Mouse (Mus musculus): ENCODE measurements around the gene Slc43a2. TPM values are rescaled to one million over a fixed set of nuclear protein-coding genes. Genes with fewer than 3 reads are reported as not detected.
A peak's percentile ranks its signal among the peaks of the same experiment; 100 is the strongest.

Gene Slc43a2
- polyA plus RNA-seq, 1 experiment from 2014 or later = 16.6 TPM

GRCm38 (mm10) chr11:75574378-75575123, 43.1 kb downstream of the Slc43a2 start:
- DNase-seq (ENCODE audit: low spot score) (no peak), ATAC-seq (replicated peaks; ENCODE audit: low FRiP score, low read depth) (no peak)
- H3K9ac ChIP-seq (ENCODE audit: low read depth, low read length) = no peak overlapping the region
- H3K4me2 ChIP-seq (ENCODE audit: low read length) = no peak overlapping the region
- no peak for TF ChIP-seq CTCF (IDR thresholded peaks at IDR 0.05; ENCODE audit: low read depth)
- H3K27ac ChIP-seq = no peak overlapping the region
- WGBS = 84% methylated on average over 5 of the region's 5 CpGs
- no peak overlapping the region for H3K4me3 ChIP-seq (replicated peaks; ENCODE audit: low read depth, low read length)
- H3K36me3 ChIP-seq (ENCODE audit: insufficient read depth, low read length) = no peaks in the 10 kb centered on the region
- H3K4me1 ChIP-seq (replicated peaks; ENCODE audit: insufficient read depth, low read length) = peaks cover 7% of the 10 kb centered on the region
- H3K27me3 ChIP-seq (ENCODE audit: insufficient read depth, low read length) = no peaks in the 10 kb centered on the region
- H3K9me3 ChIP-seq (replicated peaks; ENCODE audit: low read length) = no peaks in the 10 kb centered on the region

DNA sequence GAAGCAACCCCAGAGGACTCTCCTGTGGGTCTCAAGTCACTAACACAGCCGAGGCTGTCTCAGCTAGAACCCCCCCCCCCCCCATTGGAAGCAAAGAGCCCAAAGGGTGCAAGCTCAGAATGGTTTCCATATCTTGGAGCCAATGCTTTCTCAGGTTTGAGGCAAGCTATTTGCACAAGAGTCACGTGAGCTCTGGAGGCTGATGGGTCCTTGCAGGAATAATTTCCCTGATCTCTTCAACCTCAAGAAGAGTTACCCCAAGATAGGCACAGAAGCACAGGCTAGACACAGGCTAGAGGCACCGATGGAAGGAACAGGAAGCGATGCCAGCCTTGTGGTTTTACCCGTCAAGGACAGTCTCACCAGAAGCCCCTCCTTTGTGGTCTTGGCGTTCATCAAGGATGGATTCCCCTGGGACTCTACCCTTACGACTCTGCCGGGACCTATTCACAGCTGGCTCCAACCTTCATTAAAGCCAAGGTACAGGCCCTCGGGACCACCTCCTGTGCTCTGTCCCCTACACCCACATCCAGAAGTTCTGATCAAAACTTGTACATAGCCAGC, 44.1 kb downstream of the Slc43a2 start:
- Histone ChIP-seq H3K9me3 (replicated peaks; ENCODE audit: low read length) (no peaks in the 10 kb centered on the region), H3K27me3 (ENCODE audit: insufficient read depth, low read length) (no peaks in the 10 kb centered on the region), H3K27ac (no peak overlapping the region), H3K4me3 (replicated peaks; ENCODE audit: low read depth, low read length) (no peak overlapping the region), H3K4me1 (replicated peaks; ENCODE audit: insufficient read depth, low read length) (peaks cover 7% of the 10 kb centered on the region), H3K36me3 (ENCODE audit: insufficient read depth, low read length) (no peaks in the 10 kb centered on the region), H3K9ac (ENCODE audit: low read depth, low read length) (no peak overlapping the region), H3K4me2 (ENCODE audit: low read length) (no peak overlapping the region)
- WGBS = 66% methylated on average over 9 of the region's 9 CpGs
- no peak for TF ChIP-seq CTCF (IDR thresholded peaks at IDR 0.05; ENCODE audit: low read depth)
- no peak for DNase-seq (ENCODE audit: low spot score)
- ATAC-seq (replicated peaks; ENCODE audit: low FRiP score, low read depth) = no peak

DNA sequence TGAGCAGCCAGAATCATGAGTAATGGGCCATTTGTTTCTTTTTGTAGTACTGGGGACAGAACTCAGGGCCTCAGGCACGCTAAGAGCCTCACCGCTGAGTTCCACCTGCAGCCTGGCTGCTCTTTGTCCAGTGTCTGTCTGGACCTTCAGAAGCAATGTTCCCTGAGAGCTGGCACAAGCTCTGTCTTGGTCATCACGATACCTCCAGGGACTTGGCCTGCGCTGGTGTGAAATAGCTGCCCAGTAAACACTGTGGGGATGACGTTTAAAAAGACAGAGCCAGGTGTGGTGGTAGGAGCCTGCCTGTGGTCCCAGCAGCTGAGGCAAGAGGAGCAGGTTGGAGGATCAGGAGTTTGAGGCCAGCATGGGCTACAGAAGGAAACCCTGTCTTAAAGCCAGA, 47.1 kb downstream of the Slc43a2 start:
- H3K4me1 ChIP-seq (replicated peaks; ENCODE audit: insufficient read depth, low read length) = no peaks in the 10 kb centered on the region
- no peak overlapping the region for H3K9ac ChIP-seq (ENCODE audit: low read depth, low read length)
- no peaks in the 10 kb centered on the region for H3K36me3 ChIP-seq (ENCODE audit: insufficient read depth, low read length)
- no peak overlapping the region for H3K4me2 ChIP-seq (ENCODE audit: low read length)
- H3K27me3 ChIP-seq (ENCODE audit: insufficient read depth, low read length) = no peaks in the 10 kb centered on the region
- no peak for TF ChIP-seq CTCF (IDR thresholded peaks at IDR 0.05; ENCODE audit: low read depth)
- H3K4me3 ChIP-seq (replicated peaks; ENCODE audit: low read depth, low read length) = no peak overlapping the region
- ATAC-seq (replicated peaks; ENCODE audit: low FRiP score, low read depth) = no peak; the same call in 1 of the 2 replicates
- DNase-seq (ENCODE audit: low spot score) = no peak
- 70% methylated on average over 5 of the region's 5 CpGs for WGBS
- no peak overlapping the region for H3K27ac ChIP-seq
- H3K9me3 ChIP-seq (replicated peaks; ENCODE audit: low read length) = no peaks in the 10 kb centered on the region

DNA sequence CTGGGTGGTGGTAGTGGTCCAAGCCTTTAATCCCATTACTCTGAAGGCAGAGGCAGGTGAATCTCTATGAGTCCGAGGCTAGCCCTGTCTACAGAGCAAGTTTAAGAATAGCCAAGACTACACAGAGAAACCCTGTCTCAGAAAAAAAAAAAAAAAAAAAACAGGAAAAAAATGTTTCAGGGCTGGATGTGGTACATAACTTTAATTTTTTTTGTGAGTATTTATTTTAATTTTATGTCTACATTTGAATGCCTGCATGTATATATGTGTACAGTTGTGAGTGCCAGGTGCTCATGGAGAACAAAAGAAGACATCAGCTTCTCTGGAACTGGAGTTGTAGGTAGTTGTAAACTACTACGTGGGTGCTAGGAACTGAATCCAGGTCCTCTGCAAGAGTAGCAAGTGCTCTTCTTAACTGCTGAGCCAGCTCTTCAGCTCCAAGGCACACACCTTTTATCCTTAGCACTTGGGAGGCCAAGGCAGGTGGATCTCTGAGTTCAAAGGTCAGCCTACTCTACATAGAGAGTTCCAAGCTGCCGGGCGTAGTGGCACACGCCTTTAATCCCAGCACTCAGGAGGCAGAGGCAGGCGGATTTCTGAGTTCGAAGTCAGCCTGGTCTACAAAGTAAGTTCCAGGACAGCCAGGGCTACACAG, 50.1 kb downstream of the Slc43a2 start:
- WGBS = 94% methylated on average over 7 of the region's 7 CpGs
- H3K36me3 ChIP-seq (ENCODE audit: insufficient read depth, low read length) = no peaks in the 10 kb centered on the region
- no peak overlapping the region for H3K9ac ChIP-seq (ENCODE audit: low read depth, low read length)
- no peak for TF ChIP-seq CTCF (IDR thresholded peaks at IDR 0.05; ENCODE audit: low read depth)
- no peaks in the 10 kb centered on the region for H3K9me3 ChIP-seq (replicated peaks; ENCODE audit: low read length)
- 0 out of 2 replicates have a peak, but pooled peaks cover 3% of the 10 kb centered on the region for H3K4me1 ChIP-seq (replicated peaks; ENCODE audit: insufficient read depth, low read length)
- H3K4me3 ChIP-seq (replicated peaks; ENCODE audit: low read depth, low read length) = no peak overlapping the region
- DNase-seq (ENCODE audit: low spot score) = no peak
- no peak overlapping the region for H3K4me2 ChIP-seq (ENCODE audit: low read length)
- no peak for ATAC-seq (replicated peaks; ENCODE audit: low FRiP score, low read depth)
- H3K27me3 ChIP-seq (ENCODE audit: insufficient read depth, low read length) = no peaks in the 10 kb centered on the region
- H3K27ac ChIP-seq = no peak overlapping the region

DNA sequence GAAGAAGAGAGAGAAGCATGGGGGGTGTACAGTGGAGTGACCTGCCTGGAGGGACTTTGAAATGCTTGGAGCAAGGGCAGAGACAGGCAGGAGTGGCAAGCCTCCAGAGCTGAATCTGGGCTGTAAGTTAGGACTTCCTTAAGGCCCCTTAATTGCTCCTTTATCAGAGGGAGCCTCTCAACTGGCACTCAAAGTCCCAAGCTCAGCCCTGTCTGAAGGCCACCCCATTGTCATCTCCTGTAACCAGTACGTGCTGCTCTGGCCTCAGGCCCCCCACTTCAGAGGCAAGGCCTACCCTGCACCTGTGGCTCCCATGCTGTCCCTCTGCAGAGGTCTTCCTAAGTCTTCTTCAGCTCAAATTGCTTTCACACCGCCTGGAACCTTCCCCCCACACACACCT, 52.0 kb downstream of the Slc43a2 start:
- no peak for ATAC-seq (replicated peaks; ENCODE audit: low FRiP score, low read depth)
- no peak for TF ChIP-seq CTCF (IDR thresholded peaks at IDR 0.05; ENCODE audit: low read depth)
- no peak overlapping the region for H3K27ac ChIP-seq

GRCm38 (mm10) chr11:75585061-75585460, 53.6 kb downstream of the Slc43a2 start:
- H3K27ac ChIP-seq = no peak overlapping the region

More for the DNA sequence above, 52.0 kb downstream of the Slc43a2 start:
- Histone ChIP-seq H3K4me3 (replicated peaks; ENCODE audit: low read depth, low read length) (no peak overlapping the region), H3K36me3 (ENCODE audit: insufficient read depth, low read length) (no peaks in the 10 kb centered on the region), H3K27me3 (ENCODE audit: insufficient read depth, low read length) (no peaks in the 10 kb centered on the region), H3K9ac (ENCODE audit: low read depth, low read length) (no peak overlapping the region), H3K4me2 (ENCODE audit: low read length) (no peak overlapping the region), H3K4me1 (replicated peaks; ENCODE audit: insufficient read depth, low read length) (0 out of 2 replicates have a peak, but pooled peaks cover 3% of the 10 kb centered on the region), H3K9me3 (replicated peaks; ENCODE audit: low read length) (no peaks in the 10 kb centered on the region)
- no peak for DNase-seq (ENCODE audit: low spot score)
- WGBS = 61% methylated on average over 2 of the region's 2 CpGs

More at GRCm38 (mm10) chr11:75585061-75585460, 53.6 kb downstream of the Slc43a2 start:
- no peaks in the 10 kb centered on the region for H3K36me3 ChIP-seq (ENCODE audit: insufficient read depth, low read length)
- H3K9ac ChIP-seq (ENCODE audit: low read depth, low read length) = no peak overlapping the region
- no peak for ATAC-seq (replicated peaks; ENCODE audit: low FRiP score, low read depth)
- 27% methylated on average over 4 of the region's 4 CpGs for WGBS
- H3K4me2 ChIP-seq (ENCODE audit: low read length) = no peak overlapping the region
- peak; percentile 29 for DNase-seq (ENCODE audit: low spot score)
- H3K4me3 ChIP-seq (replicated peaks; ENCODE audit: low read depth, low read length) = no peak overlapping the region
- no peak for TF ChIP-seq CTCF (IDR thresholded peaks at IDR 0.05; ENCODE audit: low read depth)
- no peaks in the 10 kb centered on the region for H3K9me3 ChIP-seq (replicated peaks; ENCODE audit: low read length)
- H3K4me1 ChIP-seq (replicated peaks; ENCODE audit: insufficient read depth, low read length) = peaks cover 13% of the 10 kb centered on the region
- H3K27me3 ChIP-seq (ENCODE audit: insufficient read depth, low read length) = no peaks in the 10 kb centered on the region

All from kidney, postnatal 0 days (tissue).